Mouse (Mus musculus) cortical plate, adult 2 months (tissue): Measurements from ENCODE around the gene Izumo3.

Experiments used
- CTCF ChIP-seq: fragments of 200-500 bp; IDR thresholded peaks from 2 replicates; pipeline ENCODE4 v1.5.1; 2011; ENCODE audit warnings: mild to moderate bottlenecking, control low read depth, low read length; ENCODE audit not compliant: insufficient read depth; ENCODE audit errors: extremely low read depth
- POLR2A ChIP-seq: fragments of 200-500 bp; IDR thresholded peaks from 2 replicates; pipeline ENCODE4 v1.6.1; 2011; ENCODE audit warnings: mild to moderate bottlenecking, low read length, control low read depth; ENCODE audit not compliant: insufficient read depth; ENCODE audit errors: extremely low read depth

- no peak for TF ChIP-seq CTCF
- no peak for TF ChIP-seq POLR2A
These were observed 35.5 kb downstream of the Izumo3 start for GRCm38 (mm10) chr4:92111390-92111988.
